Mouse (Mus musculus) stomach, postnatal 0 days (tissue): ENCODE results near the gene Parn. TPM values are rescaled to one million over a fixed set of nuclear protein-coding genes. Genes with fewer than 3 reads are reported as not detected.
A peak's percentile ranks its signal among the peaks of the same experiment; 100 is the strongest.

ENCODE experiments used
- ATAC-seq: fragments of 200-750 bp; cut with Nextera tagmentation; 2 replicates; pipeline ENCODE4 v1.8.0; 2017; ENCODE audit not compliant: low FRiP score, low TSS enrichment
- DNase-seq: peaks from one replicate; pipeline ENCODE4 v3.0.0-alpha.2; 2016; ENCODE audit warnings: low spot score
- H3K27ac ChIP-seq: fragments of 300-500 bp; sonication (generic); replicated peaks from 2 replicates; pipeline ENCODE4 v1.5.1; 2014; ENCODE audit warnings: mild to moderate bottlenecking, control low read depth
- H3K27me3 ChIP-seq: fragments of 300-500 bp; sonication (generic); 2 replicates; pipeline ENCODE4 v1.6.1; 2014; ENCODE audit warnings: low read length; ENCODE audit not compliant: control insufficient read depth, insufficient read depth
- H3K36me3 ChIP-seq: fragments of 300-500 bp; sonication (generic); 2 replicates; pipeline ENCODE4 v1.6.1; 2014; ENCODE audit warnings: low read length, mixed read lengths; ENCODE audit not compliant: control insufficient read depth, insufficient read depth
- H3K4me1 ChIP-seq: fragments of 300-500 bp; sonication (generic); replicated peaks from 2 replicates; pipeline ENCODE4 v1.6.1; 2014; ENCODE audit warnings: antibody characterized with exemption; ENCODE audit not compliant: control insufficient read depth, insufficient read depth
- H3K4me2 ChIP-seq: fragments of 300-500 bp; sonication (generic); replicated peaks from 2 replicates; pipeline ENCODE4 v1.6.1; 2014; ENCODE audit warnings: low read depth, mild to moderate bottlenecking, control low read depth, moderate library complexity
- H3K4me3 ChIP-seq: fragments of 300-500 bp; sonication (generic); 2 replicates; pipeline ENCODE4 v1.5.1; 2014; ENCODE audit warnings: low read depth, low read length, control low read depth
- H3K9ac ChIP-seq: fragments of 300-500 bp; sonication (generic); 2 replicates; pipeline ENCODE4 v1.6.1; 2014; ENCODE audit warnings: mild to moderate bottlenecking, low read length, control low read depth, mixed read lengths
- H3K9me3 ChIP-seq: fragments of 300-500 bp; sonication (generic); 2 replicates; pipeline ENCODE4 v1.6.1; 2016; ENCODE audit warnings: low read length; ENCODE audit not compliant: control insufficient read depth
- CTCF ChIP-seq: IDR thresholded peaks from 2 replicates; pipeline ENCODE4 v1.5.1; 2016; ENCODE audit warnings: antibody characterized with exemption, low read depth, mild to moderate bottlenecking, moderate library complexity
- EP300 ChIP-seq: optimal IDR thresholded peaks from 2 replicates; pipeline ENCODE3; 2016; ENCODE audit warnings: antibody characterized with exemption
- WGBS: fragments of 180-500 bp; shearing (Covaris S2); extraction: QIAGEN DNeasy Blood & Tissue Kit; methylation state at CpG from one replicate; pipeline ENCODE4 v1.1.7; 2014; 5-methylcytosine and 5-hydroxymethylcytosine counted together
- polyA plus RNA-seq: library from polyadenylated mRNA; unstranded; fragments of >200 nt; fragmentation: Nextera tagmentation; extraction: Ambion mirVana; gene quantifications from 2 replicates; pipeline ENCODE4 v1.2.1, GENCODE M21; 2015

Parn gene
- polyA plus RNA-seq, 1 experiment from 2014 or later: 23.7 TPM

DNA sequence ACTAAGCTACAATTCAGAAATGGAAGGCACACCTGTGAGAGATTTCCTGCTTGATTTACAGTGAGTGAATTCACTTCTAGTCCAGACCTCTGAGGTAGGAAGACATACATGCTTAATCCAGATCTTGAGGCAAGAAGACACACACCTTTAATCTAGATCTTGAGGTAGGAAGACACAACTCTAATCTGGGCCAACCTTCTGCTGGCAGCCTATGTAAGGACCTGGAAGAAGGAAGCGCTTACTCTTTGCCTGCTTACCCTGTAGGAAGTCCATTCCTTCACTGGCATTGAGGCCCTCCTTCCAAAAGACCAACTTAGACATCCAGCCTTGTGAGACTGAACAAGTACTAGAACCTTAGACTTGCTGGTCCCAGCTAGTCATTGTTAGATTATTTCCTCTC is 1.3 kb upstream of the Parn start:
- Histone ChIP-seq H3K9me3 (no peaks in the 10 kb centered on the region), H3K4me2 (no peak overlapping the region), H3K4me1 (no peaks in the 10 kb centered on the region; the same call in 1 of the 2 replicates), H3K9ac (no peak overlapping the region), H3K27ac (no peak overlapping the region), H3K4me3 (no peak overlapping the region), H3K36me3 (0 out of 2 replicates have a peak, but pooled peaks cover 2% of the 10 kb centered on the region), H3K27me3 (no peaks in the 10 kb centered on the region)
- ATAC-seq: no peak
- 100% methylated on average over 1 of the region's 1 CpGs for WGBS
- no peak for DNase-seq
- TF ChIP-seq EP300: no peak
- no peak for TF ChIP-seq CTCF

DNA sequence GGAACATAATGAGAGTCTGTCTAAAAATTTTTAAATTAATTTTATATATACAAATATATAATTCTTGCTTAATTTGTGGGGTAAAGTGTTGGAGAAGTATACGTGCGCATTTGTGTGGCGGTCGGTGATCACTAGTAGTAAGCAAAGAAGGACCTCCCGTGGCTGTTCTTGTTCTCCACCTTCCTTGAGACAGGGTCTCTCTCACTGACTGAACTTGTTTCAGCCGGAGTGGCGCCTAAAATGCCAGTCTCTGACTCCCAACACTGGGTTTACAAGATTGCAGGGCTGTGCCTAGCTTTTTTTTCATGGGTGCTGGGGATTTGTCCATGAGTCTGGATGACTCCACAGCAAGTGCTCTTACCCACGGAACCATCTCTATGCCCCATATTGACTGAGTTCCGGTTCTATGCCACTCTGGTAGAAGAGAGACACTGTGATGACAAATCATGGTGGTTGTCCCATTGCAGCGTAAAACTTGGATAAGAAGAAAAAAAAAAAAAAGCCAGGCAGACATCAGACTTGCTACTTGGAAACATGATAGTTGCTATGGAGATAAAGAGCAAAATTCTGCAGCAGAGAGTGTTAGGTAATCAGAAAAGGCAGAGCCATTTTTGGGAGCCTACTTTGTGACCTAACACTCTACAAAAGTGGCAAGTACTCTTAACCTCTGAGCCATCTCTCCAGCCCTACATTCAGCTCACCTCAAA is 585 bp upstream of the Parn start:
- H3K36me3 ChIP-seq: 0 out of 2 replicates have a peak, but pooled peaks cover 2% of the 10 kb centered on the region
- H3K27me3 ChIP-seq: no peaks in the 10 kb centered on the region
- ATAC-seq (no peak), DNase-seq (no peak)
- H3K27ac ChIP-seq: no peak overlapping the region; the same call in 1 of the 2 replicates
- peak overlapping the region; percentile 63 for H3K4me2 ChIP-seq
- peak overlapping the region; percentile 75; the same call in 1 of the 2 replicates for H3K9ac ChIP-seq
- H3K4me1 ChIP-seq: no peaks in the 10 kb centered on the region; the same call in 1 of the 2 replicates
- H3K9me3 ChIP-seq: no peaks in the 10 kb centered on the region
- 0 out of 2 replicates have a peak overlapping the region, but pooled peaks have one; percentile 73 for H3K4me3 ChIP-seq
- WGBS: 79% methylated on average over 10 of the region's 10 CpGs
- no peak for TF ChIP-seq CTCF
- no peak for TF ChIP-seq EP300

DNA sequence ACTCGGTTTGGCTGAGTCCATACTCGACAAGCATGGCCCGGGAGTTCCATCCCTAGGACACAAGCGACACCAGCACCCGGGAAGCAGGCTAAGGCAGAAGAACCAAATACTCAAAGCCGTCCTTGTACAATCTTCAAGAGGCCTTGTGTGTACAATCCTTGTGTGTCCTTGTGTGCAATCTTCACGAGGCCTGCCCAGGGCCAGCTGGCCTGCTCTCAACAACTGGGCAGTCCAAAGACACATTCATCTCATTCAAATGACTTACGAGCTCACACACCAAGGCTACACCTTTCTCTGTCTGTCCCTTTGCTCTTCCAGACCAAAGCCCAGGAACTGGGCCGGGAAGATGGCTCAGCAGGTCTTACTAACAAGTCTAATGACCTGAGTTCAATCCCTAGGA is 7.2 kb downstream of the Parn start:
- WGBS: 89% methylated on average over 9 of the region's 9 CpGs
- H3K27me3 ChIP-seq: no peaks in the 10 kb centered on the region
- H3K4me1 ChIP-seq: no peaks in the 10 kb centered on the region
- TF ChIP-seq EP300: no peak
- TF ChIP-seq CTCF: no peak
- H3K9me3 ChIP-seq: no peaks in the 10 kb centered on the region
- no peak overlapping the region for H3K27ac ChIP-seq
- no peak overlapping the region for H3K4me2 ChIP-seq
- no peak overlapping the region for H3K9ac ChIP-seq
- H3K4me3 ChIP-seq: no peak overlapping the region
- ATAC-seq (no peak), DNase-seq (no peak)
- H3K36me3 ChIP-seq: peaks cover 10% of the 10 kb centered on the region

DNA sequence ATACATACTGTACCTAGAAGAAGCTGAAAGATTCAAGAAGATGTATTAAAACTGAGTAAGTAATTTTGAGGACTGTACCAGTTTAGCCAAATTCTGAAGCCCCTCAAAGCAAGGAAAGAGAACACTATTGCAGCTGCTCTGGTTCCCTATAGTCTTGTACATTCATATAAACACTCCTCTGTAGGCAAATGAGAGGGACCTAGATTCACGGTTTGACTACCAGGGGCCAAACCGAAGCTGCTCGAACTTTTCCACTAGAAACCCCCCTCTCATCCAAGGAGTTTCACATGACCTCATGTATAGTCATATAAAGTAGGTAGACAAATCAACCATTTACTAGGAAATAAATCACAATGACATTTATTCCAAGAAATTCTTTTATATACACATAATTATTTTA is 9.1 kb downstream of the Parn start:
- DNase-seq: no peak
- Histone ChIP-seq H3K9me3 (no peaks in the 10 kb centered on the region), H3K36me3 (peaks cover 11% of the 10 kb centered on the region), H3K27me3 (no peaks in the 10 kb centered on the region), H3K27ac (no peak overlapping the region), H3K4me1 (no peaks in the 10 kb centered on the region), H3K9ac (no peak overlapping the region), H3K4me3 (no peak overlapping the region), H3K4me2 (no peak overlapping the region)
- 94% methylated on average over 3 of the region's 3 CpGs for WGBS
- ATAC-seq: no peak
- TF ChIP-seq CTCF: no peak
- TF ChIP-seq EP300: no peak

DNA sequence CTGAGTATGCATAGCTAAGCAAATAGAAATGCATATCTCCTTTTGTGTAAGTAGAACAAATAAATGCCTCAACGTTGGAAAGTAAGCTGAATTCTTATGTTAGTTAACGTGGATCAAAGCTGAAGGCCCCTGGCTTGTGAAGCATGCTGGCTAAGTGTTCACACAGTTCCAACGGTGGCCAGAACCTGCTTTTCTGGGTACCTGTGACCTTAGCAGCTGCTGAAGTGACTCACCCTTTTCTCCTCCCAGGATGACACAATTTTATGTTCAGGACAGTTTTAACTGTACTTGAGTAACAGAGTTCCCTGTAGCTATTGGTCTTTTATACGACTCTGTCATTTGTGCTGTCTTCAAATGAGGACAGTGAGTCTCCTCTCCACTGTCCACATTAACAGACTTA is 22.0 kb downstream of the Parn start:
- H3K4me1 ChIP-seq: no peaks in the 10 kb centered on the region
- H3K4me2 ChIP-seq: no peak overlapping the region
- no peak for TF ChIP-seq EP300
- no peak for TF ChIP-seq CTCF
- peaks cover 6% of the 10 kb centered on the region for H3K36me3 ChIP-seq
- ATAC-seq: peak; percentile 93
- H3K27me3 ChIP-seq: no peaks in the 10 kb centered on the region
- 0 out of 2 replicates have a peak overlapping the region, but pooled peaks have one; percentile 45 for H3K27ac ChIP-seq
- no peak overlapping the region for H3K4me3 ChIP-seq
- H3K9me3 ChIP-seq: no peaks in the 10 kb centered on the region
- H3K9ac ChIP-seq: no peak overlapping the region
- 58% methylated on average over 4 of the region's 4 CpGs for WGBS
- peak; percentile 77 for DNase-seq

DNA sequence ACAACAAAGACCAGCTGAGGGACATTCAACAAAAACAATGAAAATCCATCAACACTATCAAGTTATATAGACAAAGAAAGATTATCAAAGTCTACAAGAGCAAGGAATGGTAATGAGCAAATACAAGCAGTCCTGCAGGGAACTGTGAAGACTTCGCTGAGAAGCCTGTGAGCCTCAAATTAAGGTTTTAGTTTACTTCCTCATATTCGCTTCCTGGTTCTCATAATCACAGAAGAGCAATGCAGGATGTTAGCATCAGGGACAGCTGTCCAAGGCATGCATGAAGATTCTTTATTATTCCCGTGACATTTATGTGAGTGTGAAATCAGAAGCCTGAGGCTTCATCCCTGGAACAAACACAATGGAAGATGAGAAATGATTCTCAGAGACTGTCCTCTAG is 23.5 kb downstream of the Parn start:
- H3K27me3 ChIP-seq: no peaks in the 10 kb centered on the region
- peaks cover 4% of the 10 kb centered on the region; the same call in 1 of the 2 replicates for H3K36me3 ChIP-seq
- ATAC-seq (no peak), DNase-seq (no peak)
- H3K9me3 ChIP-seq: no peaks in the 10 kb centered on the region
- TF ChIP-seq CTCF: no peak
- TF ChIP-seq EP300: no peak
- no peaks in the 10 kb centered on the region for H3K4me1 ChIP-seq
- no peak overlapping the region for H3K9ac ChIP-seq
- no peak overlapping the region for H3K4me3 ChIP-seq
- WGBS: 67% methylated on average over 3 of the region's 3 CpGs
- H3K4me2 ChIP-seq: no peak overlapping the region
- no peak overlapping the region for H3K27ac ChIP-seq
